Mouse (Mus musculus) liver, embryonic 13.5 days (tissue): ENCODE data around the gene Cib1. TPM values are rescaled to one million over a fixed set of nuclear protein-coding genes. Genes with fewer than 3 reads are reported as not detected.

Experiments
- ATAC-seq: fragments of 200-750 bp; cut with Nextera tagmentation; 2 replicates; pipeline ENCODE4 v1.8.0; 2017; ENCODE audit warnings: low read depth, mild to moderate bottlenecking, moderate number of reproducible peaks, moderate library complexity
- DNase-seq: peaks from one replicate; pipeline ENCODE4 v3.0.0; 2022
- H3K27ac ChIP-seq: fragments of 300-500 bp; sonication (generic); 2 replicates; pipeline ENCODE4 v1.5.1; 2015; ENCODE audit warnings: moderate library complexity, mild to moderate bottlenecking, inconsistent platforms
- H3K27me3 ChIP-seq: fragments of 300-500 bp; sonication (generic); 2 replicates; pipeline ENCODE4 v1.6.1; 2015; ENCODE audit warnings: mild to moderate bottlenecking, inconsistent platforms
- H3K36me3 ChIP-seq: fragments of 300-500 bp; sonication (generic); 2 replicates; pipeline ENCODE4 v1.6.1; 2015; ENCODE audit warnings: mild to moderate bottlenecking, inconsistent platforms
- H3K4me1 ChIP-seq: fragments of 300-500 bp; sonication (generic); replicated peaks from 2 replicates; pipeline ENCODE4 v1.6.1; 2015; ENCODE audit warnings: inconsistent platforms
- H3K4me2 ChIP-seq: fragments of 300-500 bp; sonication (generic); 2 replicates; pipeline ENCODE4 v1.6.1; 2015; ENCODE audit warnings: inconsistent platforms, mild to moderate bottlenecking, moderate library complexity
- H3K4me3 ChIP-seq: fragments of 300-500 bp; sonication (generic); replicated peaks from 2 replicates; pipeline ENCODE4 v1.5.1; 2015; ENCODE audit warnings: mild to moderate bottlenecking, inconsistent platforms
- H3K9ac ChIP-seq: fragments of 300-500 bp; sonication (generic); 2 replicates; pipeline ENCODE4 v1.6.1; 2015; ENCODE audit warnings: mild to moderate bottlenecking, inconsistent platforms
- H3K9me3 ChIP-seq: fragments of 300-500 bp; sonication (generic); replicated peaks from 2 replicates; pipeline ENCODE4 v1.6.1; 2016; ENCODE audit warnings: inconsistent platforms
- WGBS: fragments of 180-500 bp; shearing (Covaris S2); methylation state at CpG from one replicate; pipeline ENCODE4 v1.1.7; 2015; ENCODE audit not compliant: insufficient replicate concordance; 5-methylcytosine and 5-hydroxymethylcytosine counted together
- polyA plus RNA-seq: library from polyadenylated mRNA; unstranded; fragments of >200 nt; fragmentation: Nextera tagmentation; extraction: Ambion mirVana; gene quantifications from 2 replicates; pipeline ENCODE4 v1.2.1, GENCODE M21; 2015

Cib1 gene
- polyA plus RNA-seq, 1 experiment from 2014 or later: 102 TPM

GRCm38 (mm10) chr7:80209669-80210068 is 22.9 kb downstream of the Cib1 start:
- Histone ChIP-seq H3K4me1 (peaks cover 98% of the 10 kb centered on the region), H3K27ac (peak overlapping the region; percentile 100), H3K4me2 (peak overlapping the region; percentile 88), H3K9me3 (no peaks in the 10 kb centered on the region), H3K4me3 (peak overlapping the region; percentile 52), H3K36me3 (peaks cover 40% of the 10 kb centered on the region), H3K9ac (peak overlapping the region; percentile 83), H3K27me3 (no peaks in the 10 kb centered on the region)
- no peak for DNase-seq
- WGBS: 13% methylated on average over 6 of the region's 6 CpGs
- ATAC-seq: no peak

- DNase-seq (peak; percentile 94), ATAC-seq (peak; percentile 87)
- WGBS: 13% methylated on average over 10 of the region's 10 CpGs
- Histone ChIP-seq H3K9ac (peak overlapping the region; percentile 83), H3K36me3 (peaks cover 40% of the 10 kb centered on the region), H3K27ac (peak overlapping the region; percentile 100), H3K9me3 (no peaks in the 10 kb centered on the region), H3K4me3 (peak overlapping the region; percentile 52), H3K4me1 (peaks cover 98% of the 10 kb centered on the region), H3K27me3 (no peaks in the 10 kb centered on the region), H3K4me2 (peak overlapping the region; percentile 88)
Measured at GRCm38 (mm10) chr7:80208738-80209430, 23.7 kb downstream of the Cib1 start.

DNA sequence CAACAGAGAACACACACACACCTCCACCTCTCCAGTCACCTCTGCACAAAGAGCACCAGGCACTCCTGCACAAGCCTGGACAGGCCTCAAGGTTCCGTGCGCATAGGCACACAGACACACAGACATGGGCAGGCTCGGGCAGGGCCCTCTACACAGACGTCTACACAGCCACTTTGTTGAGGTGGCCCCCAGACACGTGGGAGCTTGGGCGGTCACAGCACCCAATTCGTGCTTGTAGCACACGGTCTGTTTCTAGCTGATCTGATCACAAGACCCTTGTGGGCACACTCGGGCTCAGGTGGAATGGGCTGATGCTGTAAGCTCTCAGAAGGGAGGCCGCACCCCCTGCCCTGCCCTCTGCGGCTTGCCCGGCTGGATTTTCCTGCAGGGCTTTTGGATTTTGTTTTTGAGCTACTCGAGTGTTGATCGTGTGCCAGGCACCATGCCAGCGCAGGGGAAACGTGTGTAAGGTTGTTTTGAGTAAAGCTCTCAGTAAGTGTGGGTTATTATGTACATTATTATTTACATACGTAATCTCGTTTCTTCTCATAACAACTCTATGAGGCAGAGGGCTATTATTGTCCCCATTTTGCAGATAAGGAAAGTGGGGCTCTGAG is 24.5 kb downstream of the Cib1 start:
- Histone ChIP-seq H3K9ac (peak overlapping the region; percentile 83), H3K27me3 (no peaks in the 10 kb centered on the region), H3K4me1 (peaks cover 100% of the 10 kb centered on the region), H3K9me3 (no peaks in the 10 kb centered on the region), H3K4me3 (peak overlapping the region; percentile 52), H3K27ac (peak overlapping the region; percentile 100), H3K4me2 (peak overlapping the region; percentile 88), H3K36me3 (peaks cover 40% of the 10 kb centered on the region)
- WGBS: 33% methylated on average over 18 of the region's 18 CpGs
- ATAC-seq: peak; percentile 16
- peak; percentile 62 for DNase-seq

GRCm38 (mm10) chr7:80207314-80207731 is 25.3 kb downstream of the Cib1 start:
- ATAC-seq (0 out of 2 replicates have a peak, but pooled peaks have one; percentile 10), DNase-seq (peak; percentile 54)
- H3K9me3 ChIP-seq: no peaks in the 10 kb centered on the region
- WGBS: 21% methylated on average over 3 of the region's 3 CpGs
- peak overlapping the region; percentile 100 for H3K27ac ChIP-seq
- H3K4me3 ChIP-seq: peak overlapping the region; percentile 52
- no peaks in the 10 kb centered on the region for H3K27me3 ChIP-seq
- H3K4me1 ChIP-seq: peaks cover 100% of the 10 kb centered on the region
- H3K9ac ChIP-seq: peak overlapping the region; percentile 83
- peaks cover 40% of the 10 kb centered on the region for H3K36me3 ChIP-seq
- H3K4me2 ChIP-seq: peak overlapping the region; percentile 88

- peak overlapping the region; percentile 88 for H3K4me2 ChIP-seq
- ATAC-seq: no peak
- WGBS: 49% methylated on average over 12 of the region's 12 CpGs
Measured at GRCm38 (mm10) chr7:80205705-80206589, 26.7 kb downstream of the Cib1 start.

GRCm38 (mm10) chr7:80204961-80205360 is 27.7 kb downstream of the Cib1 start:
- ATAC-seq (no peak), DNase-seq (no peak)
- peak overlapping the region; percentile 88 for H3K4me2 ChIP-seq
- H3K27me3 ChIP-seq: no peaks in the 10 kb centered on the region
- H3K36me3 ChIP-seq: peaks cover 49% of the 10 kb centered on the region
- peak overlapping the region; percentile 98; the same call in 1 of the 2 replicates for H3K9ac ChIP-seq
- no peaks in the 10 kb centered on the region for H3K9me3 ChIP-seq
- WGBS: 42% methylated on average over 7 of the region's 7 CpGs
- peak overlapping the region; percentile 100 for H3K27ac ChIP-seq
- no peak overlapping the region for H3K4me3 ChIP-seq
- peaks cover 100% of the 10 kb centered on the region for H3K4me1 ChIP-seq

More at GRCm38 (mm10) chr7:80205705-80206589, 26.7 kb downstream of the Cib1 start:
- Histone ChIP-seq H3K27me3 (no peaks in the 10 kb centered on the region), H3K36me3 (peaks cover 43% of the 10 kb centered on the region), H3K4me3 (no peak overlapping the region), H3K27ac (peak overlapping the region; percentile 100), H3K9ac (peak overlapping the region; percentile 83), H3K9me3 (no peaks in the 10 kb centered on the region), H3K4me1 (peaks cover 100% of the 10 kb centered on the region)
- DNase-seq: no peak

DNA sequence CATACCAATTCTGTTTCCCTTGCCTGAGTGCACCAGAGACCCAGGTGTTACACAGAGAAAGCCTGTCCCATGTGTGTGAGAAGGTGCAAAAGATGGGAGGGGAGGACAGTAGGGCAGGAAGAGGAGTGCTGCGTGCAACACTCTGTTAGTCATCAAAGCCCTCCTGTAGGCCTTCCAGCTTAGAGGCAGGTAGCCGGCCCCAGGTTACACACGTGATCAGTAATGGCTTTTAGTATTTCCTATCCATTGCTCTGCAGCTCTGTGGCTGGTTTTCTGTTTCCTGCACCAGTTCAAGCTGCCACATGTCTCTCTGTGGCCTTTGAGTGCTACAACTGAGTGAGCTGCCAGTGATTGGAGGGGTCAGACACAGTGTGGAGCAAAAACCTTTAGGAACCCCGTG is 28.3 kb downstream of the Cib1 start:
- H3K27me3 ChIP-seq: no peaks in the 10 kb centered on the region
- peaks cover 100% of the 10 kb centered on the region for H3K4me1 ChIP-seq
- H3K4me2 ChIP-seq: peak overlapping the region; percentile 88
- DNase-seq (no peak), ATAC-seq (no peak)
- peaks cover 52% of the 10 kb centered on the region for H3K36me3 ChIP-seq
- peak overlapping the region; percentile 98 for H3K9ac ChIP-seq
- peak overlapping the region; percentile 100 for H3K27ac ChIP-seq
- H3K9me3 ChIP-seq: no peaks in the 10 kb centered on the region
- peak overlapping the region; percentile 36; the same call in 1 of the 2 replicates for H3K4me3 ChIP-seq
- 64% methylated on average over 4 of the region's 4 CpGs for whole genome bisulfite sequencing

GRCm38 (mm10) chr7:80203638-80204096 is 28.9 kb downstream of the Cib1 start:
- no peaks in the 10 kb centered on the region for H3K9me3 ChIP-seq
- peak overlapping the region; percentile 100 for H3K27ac ChIP-seq
- H3K4me2 ChIP-seq: peak overlapping the region; percentile 88
- peaks cover 98% of the 10 kb centered on the region for H3K4me1 ChIP-seq
- peak overlapping the region; percentile 36 for H3K4me3 ChIP-seq
- H3K9ac ChIP-seq: peak overlapping the region; percentile 98
- no peaks in the 10 kb centered on the region for H3K27me3 ChIP-seq
- 0 out of 2 replicates have a peak, but pooled peaks have one; percentile 4 for ATAC-seq
- WGBS: 17% methylated on average over 12 of the region's 12 CpGs
- H3K36me3 ChIP-seq: peaks cover 52% of the 10 kb centered on the region
- no peak for DNase-seq

DNA sequence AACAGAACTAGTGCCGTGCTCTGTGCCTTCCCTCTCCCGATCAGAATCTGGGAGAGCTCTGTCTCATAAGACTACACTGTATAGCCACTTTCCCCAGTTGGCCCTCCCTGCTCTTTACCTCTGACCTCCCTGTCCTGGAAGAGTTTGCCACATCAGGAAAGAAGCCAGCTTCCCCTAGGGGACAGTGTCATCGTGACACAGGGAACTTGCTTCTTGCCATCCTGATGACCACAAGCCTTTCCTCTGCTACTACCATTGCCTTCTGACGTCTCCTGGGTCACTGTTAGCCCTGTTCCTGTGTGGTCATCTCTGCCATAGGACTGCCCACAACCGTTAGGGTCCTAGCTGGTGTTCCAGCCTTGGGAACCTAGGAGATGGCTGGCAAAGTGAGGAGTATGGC is 29.7 kb downstream of the Cib1 start:
- peak overlapping the region; percentile 100 for H3K27ac ChIP-seq
- peaks cover 51% of the 10 kb centered on the region for H3K36me3 ChIP-seq
- DNase-seq (no peak), ATAC-seq (no peak)
- no peaks in the 10 kb centered on the region for H3K9me3 ChIP-seq
- H3K4me1 ChIP-seq: peaks cover 92% of the 10 kb centered on the region
- peak overlapping the region; percentile 88 for H3K4me2 ChIP-seq
- no peaks in the 10 kb centered on the region for H3K27me3 ChIP-seq
- 51% methylated on average over 5 of the region's 5 CpGs for WGBS
- peak overlapping the region; percentile 36 for H3K4me3 ChIP-seq
- H3K9ac ChIP-seq: peak overlapping the region; percentile 98

DNA sequence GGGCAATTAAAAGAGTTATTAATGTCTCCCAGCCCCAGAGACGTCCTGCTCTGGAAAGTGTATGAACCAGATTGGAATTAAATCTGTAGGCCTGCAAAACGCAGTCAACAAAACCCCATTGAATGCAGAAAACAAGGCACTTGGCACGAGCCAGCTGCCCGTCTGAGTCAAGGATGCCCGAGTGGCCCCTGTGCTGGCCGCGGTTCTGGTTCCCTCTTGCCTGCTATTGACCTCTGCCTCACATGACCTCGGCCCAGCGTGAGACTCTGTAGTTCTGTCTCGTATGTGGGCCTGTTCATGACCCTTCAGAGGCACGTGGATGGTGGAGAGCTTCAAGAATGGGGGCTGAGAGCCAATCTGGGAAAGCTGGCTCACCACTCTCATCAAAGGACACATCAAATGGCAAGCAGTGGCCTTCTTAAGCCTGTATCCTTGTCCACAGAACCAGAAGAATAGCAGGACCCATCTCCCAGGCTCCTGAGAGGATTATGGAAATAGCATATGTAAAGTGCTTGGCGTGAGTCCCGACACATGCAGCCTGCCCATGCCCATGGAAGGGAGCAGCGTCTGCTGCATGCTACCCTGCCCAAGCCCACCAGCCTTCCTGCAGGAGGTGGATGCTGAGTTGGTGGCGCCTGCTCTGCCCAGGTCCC is 30.6 kb downstream of the Cib1 start:
- Histone ChIP-seq H3K9ac (peak overlapping the region; percentile 98), H3K27ac (peak overlapping the region; percentile 100), H3K9me3 (no peaks in the 10 kb centered on the region), H3K4me3 (peak overlapping the region; percentile 36), H3K27me3 (no peaks in the 10 kb centered on the region), H3K36me3 (peaks cover 48% of the 10 kb centered on the region), H3K4me1 (peaks cover 92% of the 10 kb centered on the region), H3K4me2 (peak overlapping the region; percentile 88)
- ATAC-seq (no peak), DNase-seq (no peak)
- whole genome bisulfite sequencing: 90% methylated on average over 15 of the region's 15 CpGs
